Comparison of ENCODE assay signal across 8 mouse cellular contexts in the genomic region with DNA sequence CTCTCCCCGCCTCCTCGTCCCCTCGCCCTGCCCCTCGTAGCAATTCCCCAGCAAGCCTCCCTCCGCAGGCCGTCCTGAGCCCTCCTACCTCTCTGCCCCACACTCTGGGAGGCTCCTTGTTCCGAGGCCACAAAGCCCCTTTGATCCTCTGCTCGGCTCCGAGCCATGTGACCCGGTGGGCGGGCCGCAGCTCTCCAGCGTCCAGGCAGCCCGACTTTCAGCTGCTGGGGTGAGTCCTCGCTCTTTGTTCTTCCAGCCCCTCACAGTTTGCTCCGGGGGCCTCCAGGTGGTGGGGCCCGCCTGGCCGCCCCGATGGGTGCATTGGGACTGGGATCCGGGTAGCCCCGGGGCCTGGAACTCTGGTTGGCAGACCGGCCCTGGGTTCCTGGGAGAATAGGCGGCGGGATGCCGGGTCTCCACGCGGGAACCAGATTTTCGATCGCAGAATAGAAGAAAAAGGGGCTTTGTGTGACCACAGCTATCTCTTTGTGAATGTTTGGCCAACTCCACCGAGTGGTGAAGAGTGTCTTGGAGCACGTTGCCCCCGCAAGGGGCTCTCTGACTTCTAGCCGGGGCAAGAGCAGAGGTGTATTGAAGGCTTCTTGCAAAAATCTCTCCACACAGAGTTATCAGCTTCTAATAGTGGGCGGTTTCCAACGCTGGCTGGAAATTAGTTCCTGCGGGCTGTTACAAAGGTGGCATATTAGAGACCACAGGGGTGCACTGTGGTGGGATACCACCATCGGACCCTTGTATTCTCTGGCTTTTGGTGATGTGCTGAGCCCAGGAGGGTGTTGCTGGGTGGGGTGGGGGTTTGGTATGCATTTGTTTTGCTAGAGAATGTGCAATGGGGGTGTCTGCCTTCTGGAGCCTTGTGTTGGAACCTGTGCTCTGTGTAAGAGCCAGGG.
DNase-seq lines count a peak whose midpoint lies in the region; ATAC-seq and TF ChIP-seq lines count a peak whose summit lies in the region.

No protein-coding gene starts in this region.

- H3K4me1 ChIP-seq in intestine, embryonic 16.5 days (ENCODE audit: control insufficient read depth, insufficient read depth, low read length) = peaks cover 79% of the 10 kb centered on the region
- peaks cover 75% of the 10 kb centered on the region for H3K4me1 ChIP-seq in liver, embryonic 11.5 days (replicated peaks; ENCODE audit: control insufficient read depth, insufficient read depth, low read length)
- H3K4me1 ChIP-seq in midbrain, embryonic 16.5 days (ENCODE audit: control insufficient read depth, insufficient read depth, low read length) = peaks cover 36% of the 10 kb centered on the region
- H3K4me1 ChIP-seq in testis, adult 2 months (ENCODE audit: control insufficient read depth, insufficient read depth, low read length) = peaks cover 12% of the 10 kb centered on the region

- peak overlapping the region; percentile 93 for H3K4me2 ChIP-seq in intestine, embryonic 16.5 days (ENCODE audit: low read depth, low read length)
- H3K4me2 ChIP-seq in liver, embryonic 11.5 days = peak overlapping the region; percentile 72
- H3K4me2 ChIP-seq in midbrain, embryonic 16.5 days (ENCODE audit: low read length) = peak overlapping the region; percentile 90

- peak overlapping the region; percentile 74 for H3K9ac ChIP-seq in intestine, embryonic 16.5 days (ENCODE audit: low read depth, low read length)
- H3K9ac ChIP-seq in liver, embryonic 11.5 days (ENCODE audit: low read depth, low read length) = peak overlapping the region; percentile 64
- peak overlapping the region; percentile 97 for H3K9ac ChIP-seq in midbrain, embryonic 16.5 days (ENCODE audit: low read depth, low read length)

- no peaks in the 10 kb centered on the region for H3K27me3 ChIP-seq in intestine, embryonic 16.5 days (replicated peaks; ENCODE audit: control insufficient read depth, insufficient read depth, low read length)
- H3K27me3 ChIP-seq in liver, embryonic 11.5 days (replicated peaks; ENCODE audit: control insufficient read depth, insufficient read depth, low read length) = no peaks in the 10 kb centered on the region
- no peaks in the 10 kb centered on the region for H3K27me3 ChIP-seq in midbrain, embryonic 16.5 days (ENCODE audit: control insufficient read depth, insufficient read depth, low read depth, low read length)
- H3K27me3 ChIP-seq in testis, adult 2 months (ENCODE audit: control insufficient read depth, insufficient read depth, low read length) = no peaks in the 10 kb centered on the region

- H3K9me3 ChIP-seq in intestine, embryonic 16.5 days (ENCODE audit: control insufficient read depth, low read length) = no peaks in the 10 kb centered on the region
- H3K9me3 ChIP-seq in liver, embryonic 11.5 days (ENCODE audit: control insufficient read depth, low read length) = no peaks in the 10 kb centered on the region
- no peaks in the 10 kb centered on the region for H3K9me3 ChIP-seq in midbrain, embryonic 16.5 days (replicated peaks; ENCODE audit: control insufficient read depth, low read length, poor library complexity, severe bottlenecking)

- peak; percentile 73 for ATAC-seq in intestine, embryonic 16.5 days
- ATAC-seq in liver, embryonic 11.5 days (replicated peaks; ENCODE audit: low FRiP score) = peak; percentile 54
- peak; percentile 94 for ATAC-seq in midbrain, embryonic 16.5 days

- DNase-seq in kidney, adult 18-20 months = peak; percentile 44
- DNase-seq in kidney, adult 11 months = no peak
- peak; percentile 81 for DNase-seq in adrenal gland, postnatal 25 days
- peak; percentile 91 for DNase-seq in forelimb bud, embryonic 11.5 days (ENCODE audit: low read depth, low spot score)
- DNase-seq in liver, embryonic 11.5 days (ENCODE audit: low spot score) = peak; percentile 84

- WGBS in intestine, embryonic 16.5 days = 2% methylated on average over 37 of the region's 37 CpGs
- WGBS in liver, embryonic 11.5 days = under 1% methylated on average over 37 of the region's 37 CpGs
- under 1% methylated on average over 37 of the region's 37 CpGs for WGBS in midbrain, embryonic 16.5 days

- H3K27ac ChIP-seq in intestine, embryonic 16.5 days (ENCODE audit: low read length) = peak overlapping the region; percentile 95
- H3K27ac ChIP-seq in liver, embryonic 11.5 days (ENCODE audit: low read depth, low read length) = peak overlapping the region; percentile 89
- peak overlapping the region; percentile 98 for H3K27ac ChIP-seq in midbrain, embryonic 16.5 days (ENCODE audit: low read length)
- no peak overlapping the region for H3K27ac ChIP-seq in testis, adult 2 months (ENCODE audit: control insufficient read depth, insufficient read depth, low read depth, low read length)

- no peak for TF ChIP-seq CTCF in testis, adult 2 months (IDR thresholded peaks at IDR 0.05; ENCODE audit: control insufficient read depth, insufficient read depth, insufficient replicate concordance, low read depth, low read length)

- peak overlapping the region; percentile 57 for H3K4me3 ChIP-seq in intestine, embryonic 16.5 days (ENCODE audit: low read length)
- H3K4me3 ChIP-seq in liver, embryonic 11.5 days (ENCODE audit: low read depth, low read length) = peak overlapping the region; percentile 57
- peak overlapping the region; percentile 82 for H3K4me3 ChIP-seq in midbrain, embryonic 16.5 days (ENCODE audit: low read depth, low read length)
- peak overlapping the region; percentile 20; the same call in 1 of the 2 replicates for H3K4me3 ChIP-seq in testis, adult 2 months (ENCODE audit: control insufficient read depth, low read depth, low read length)

- no peak for TF ChIP-seq POLR2A in testis, adult 2 months (IDR thresholded peaks at IDR 0.05; ENCODE audit: control insufficient read depth, low read depth, low read length)

- H3K36me3 ChIP-seq in intestine, embryonic 16.5 days (ENCODE audit: control insufficient read depth, insufficient read depth, low read length) = no peaks in the 10 kb centered on the region
- no peaks in the 10 kb centered on the region for H3K36me3 ChIP-seq in liver, embryonic 11.5 days (ENCODE audit: control insufficient read depth, insufficient read depth, low read length)
- no peaks in the 10 kb centered on the region for H3K36me3 ChIP-seq in midbrain, embryonic 16.5 days (ENCODE audit: control insufficient read depth, insufficient read depth, low read length)
- H3K36me3 ChIP-seq in testis, adult 2 months (ENCODE audit: control insufficient read depth, insufficient read depth, low read length) = no peaks in the 10 kb centered on the region

Comparison
In these comparisons a context has a peak if more than half of its experiments do, and no peak if none do; other contexts are left out.
1. H3K4me3 ChIP-seq: peak in every context shown above with its lines; median percentile 82 in midbrain, embryonic 16.5 days; 57 in intestine, embryonic 16.5 days; 57 in liver, embryonic 11.5 days; 20 in testis, adult 2 months.